Mouse (Mus musculus) gastrocnemius, postnatal 4 days (tissue): ENCODE results near the gene Nln. TPM values are rescaled to one million over a fixed set of nuclear protein-coding genes. Genes with fewer than 3 reads are reported as not detected.

Experiments used
- DNase-seq, 2 experiments: peaks; one replicate each; pipeline ENCODE4 v3.0.0; 2021 to 2022; ENCODE audit warnings: low spot score in 2 of 2, mixed read lengths in 2 of 2
- total RNA-seq, 2 experiments: library from RNA; stranded (reverse); gene quantifications; 2 replicates each; pipeline ENCODE4 v1.2.3; 2021

Nln gene
- total RNA-seq, 2 experiments from 2014 or later, result 15.3 TPM

- no peak for DNase-seq
These were observed 64.3 kb downstream of the Nln start for GRCm38 (mm10) chr13:104045108-104045507.

- no peak for DNase-seq
These were observed 65.1 kb downstream of the Nln start for GRCm38 (mm10) chr13:104044332-104044731.

GRCm38 (mm10) chr13:104042738-104043137 is 66.7 kb downstream of the Nln start:
- DNase-seq, result no peak

- no peak for DNase-seq
These were observed 67.9 kb downstream of the Nln start for GRCm38 (mm10) chr13:104041481-104041880.

- DNase-seq, result no peak
These were observed 68.5 kb downstream of the Nln start for GRCm38 (mm10) chr13:104040950-104041349.

GRCm38 (mm10) chr13:104039861-104040260 is 69.6 kb downstream of the Nln start:
- DNase-seq, result no peak

GRCm38 (mm10) chr13:104038891-104039290 is 70.5 kb downstream of the Nln start:
- no peak for DNase-seq

- DNase-seq, result no peak
These were observed 71.1 kb downstream of the Nln start for GRCm38 (mm10) chr13:104038358-104038757.

GRCm38 (mm10) chr13:104037531-104038290 is 71.7 kb downstream of the Nln start:
- DNase-seq, result no peak

GRCm38 (mm10) chr13:104036494-104037290 is 72.7 kb downstream of the Nln start:
- no peak for DNase-seq

GRCm38 (mm10) chr13:104035651-104036050 is 73.8 kb downstream of the Nln start:
- DNase-seq, result no peak

GRCm38 (mm10) chr13:104034854-104035253 is 74.6 kb downstream of the Nln start:
- DNase-seq, result peak in 1 of 2 experiments; percentile 43

GRCm38 (mm10) chr13:104032620-104033133 is 76.7 kb downstream of the Nln start:
- no peak for DNase-seq

GRCm38 (mm10) chr13:104031821-104032331 is 77.5 kb downstream of the Nln start:
- DNase-seq, result peak in 1 of 2 experiments; percentile 47

GRCm38 (mm10) chr13:104030956-104031355 is 78.5 kb downstream of the Nln start:
- DNase-seq, result no peak

GRCm38 (mm10) chr13:104029511-104029910 is 79.9 kb downstream of the Nln start:
- DNase-seq, result no peak

- no peak for DNase-seq
These were observed 80.3 kb downstream of the Nln start for GRCm38 (mm10) chr13:104029089-104029488.

GRCm38 (mm10) chr13:104026525-104026924 is 82.9 kb downstream of the Nln start:
- DNase-seq, result no peak

GRCm38 (mm10) chr13:104025710-104025995 is 83.8 kb downstream of the Nln start:
- no peak for DNase-seq

- peak in 1 of 2 experiments; percentile 52 for DNase-seq
These were observed 84.3 kb downstream of the Nln start for GRCm38 (mm10) chr13:104024856-104025709.

GRCm38 (mm10) chr13:104024275-104024674 is 85.1 kb downstream of the Nln start:
- DNase-seq, result no peak
